Mouse (Mus musculus) spleen, postnatal 10 days (tissue): Measurements from ENCODE around the gene Themis.

Experiments
- DNase-seq, 2 experiments: peaks; one replicate each; pipeline ENCODE4 v3.0.0; 2021 to 2022; ENCODE audit warnings: low spot score in 2 of 2

Themis gene

GRCm38 (mm10) chr10:28668261-28668660, at the start of gene Themis:
Gene Themis, plus strand, starts transcription at chr10:28668360.
- DNase-seq, result peak in 1 of 2 experiments; percentile 19

GRCm38 (mm10) chr10:28619415-28619814, 48.7 kb upstream of the Themis start:
- no peak for DNase-seq

GRCm38 (mm10) chr10:28636096-28636495, 32.1 kb upstream of the Themis start:
- no peak for DNase-seq

- no peak for DNase-seq
These were observed 26.3 kb upstream of the Themis start for GRCm38 (mm10) chr10:28641887-28642286.

- no peak for DNase-seq
These were observed 20.3 kb upstream of the Themis start for GRCm38 (mm10) chr10:28647855-28648254.

GRCm38 (mm10) chr10:28649109-28649899, 18.9 kb upstream of the Themis start:
- DNase-seq, result no peak

- no peak for DNase-seq
These were observed 18.3 kb upstream of the Themis start for GRCm38 (mm10) chr10:28649900-28650160.

- no peak for DNase-seq
These were observed 16.2 kb upstream of the Themis start for GRCm38 (mm10) chr10:28651910-28652309.

GRCm38 (mm10) chr10:28654733-28655132, 13.4 kb upstream of the Themis start:
- DNase-seq, result no peak

GRCm38 (mm10) chr10:28665141-28665540, 3.0 kb upstream of the Themis start:
- no peak for DNase-seq

GRCm38 (mm10) chr10:28673931-28674330, 5.8 kb downstream of the Themis start:
- DNase-seq, result no peak

GRCm38 (mm10) chr10:28675337-28675736, 7.2 kb downstream of the Themis start:
- no peak for DNase-seq

GRCm38 (mm10) chr10:28694981-28695380, 26.8 kb downstream of the Themis start:
- no peak for DNase-seq

GRCm38 (mm10) chr10:28696032-28696431, 27.9 kb downstream of the Themis start:
- DNase-seq, result no peak

- DNase-seq, result no peak
These were observed 30.0 kb downstream of the Themis start for GRCm38 (mm10) chr10:28698175-28698574.

GRCm38 (mm10) chr10:28721828-28722227, 53.7 kb downstream of the Themis start:
- no peak for DNase-seq

- no peak for DNase-seq
These were observed 55.1 kb downstream of the Themis start for GRCm38 (mm10) chr10:28723266-28723665.

- DNase-seq, result peak in 1 of 2 experiments; percentile 13
These were observed 62.0 kb downstream of the Themis start for GRCm38 (mm10) chr10:28730122-28730521.

GRCm38 (mm10) chr10:28737953-28738352, 69.8 kb downstream of the Themis start:
- no peak for DNase-seq

- no peak for DNase-seq
These were observed 78.3 kb downstream of the Themis start for GRCm38 (mm10) chr10:28746426-28746825.

GRCm38 (mm10) chr10:28753321-28753720, 85.2 kb downstream of the Themis start:
- DNase-seq, result no peak

GRCm38 (mm10) chr10:28754927-28755326, 86.8 kb downstream of the Themis start:
- no peak for DNase-seq

GRCm38 (mm10) chr10:28776777-28777402, 108.7 kb downstream of the Themis start:
- DNase-seq, result no peak
